Comparison of ENCODE assay signal across 14 mouse cellular contexts in genomic region chr19:42135070-42135469, GRCm38 (mm10).
"Had no signal": no experiment of that assay in that cellular context is flagged by ENCODE, and none has a peak within 500 bp of the region (broad histone marks: within the 10 kb centered on the region; RNA-seq: fewer than 3 reads in every experiment).

No protein-coding gene starts in this region.

- H3K4me2 ChIP-seq: limb, embryonic 13.5 days; lung, embryonic 14.5 days; midbrain, embryonic 11.5 days had no signal

- H3K9ac ChIP-seq: limb, embryonic 13.5 days; lung, embryonic 14.5 days had no signal

- H3K9me3 ChIP-seq: limb, embryonic 10.5 days; limb, embryonic 13.5 days had no signal

- H3K4me3 ChIP-seq: layer of hippocampus, adult 2 months; limb, embryonic 10.5 days; limb, embryonic 13.5 days had no signal

- H3K27ac ChIP-seq: kidney, postnatal 0 days; layer of hippocampus, adult 2 months; limb, embryonic 10.5 days; limb, embryonic 13.5 days had no signal

- H3K36me3 ChIP-seq: limb, embryonic 10.5 days; limb, embryonic 13.5 days had no signal

- ATAC-seq: intestine, postnatal 0 days; lung, postnatal 0 days had no signal

- DNase-seq: kidney, adult 2 months; kidney, postnatal 25 days; layer of hippocampus, adult 9-11 months; lung, embryonic 14.5 days; midbrain, embryonic 14.5 days; thymus, adult 18-20 months; thymus, postnatal 36 days had no signal

- H3K27me3 ChIP-seq: limb, embryonic 13.5 days had no signal
